Mouse (Mus musculus) E14TG2a.4 (cell line): Measurements from ENCODE around the gene Nbeal1.
A peak's percentile ranks its signal among the peaks of the same experiment; 100 is the strongest.

Experiments used
- CTCF ChIP-seq: conservative IDR thresholded peaks from 2 replicates; pipeline ENCODE4 v1.5.1; 2014; ENCODE audit warnings: low read length
- NANOG ChIP-seq: IDR thresholded peaks from 2 replicates; pipeline ENCODE4 v1.6.1; 2014; ENCODE audit warnings: borderline replicate concordance, low read length, mixed read lengths

DNA sequence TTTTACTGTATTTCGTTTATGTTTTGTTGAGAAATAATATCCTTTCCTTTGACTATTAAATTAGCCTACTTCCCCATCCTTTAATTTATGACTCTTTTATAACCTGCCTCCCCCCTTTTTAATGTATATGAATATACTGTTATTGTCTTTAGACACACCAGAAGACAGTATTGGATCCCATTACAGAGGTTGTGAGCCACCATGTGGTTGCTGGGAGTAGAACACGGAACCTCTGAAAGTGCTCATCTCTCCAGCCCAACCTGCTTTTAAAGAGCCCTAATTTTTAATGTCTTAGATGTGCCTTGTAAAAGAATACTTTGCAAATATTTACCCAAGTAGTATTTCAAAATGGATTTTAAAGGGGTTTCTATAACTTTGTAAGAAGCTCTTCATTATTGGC is 92.1 kb downstream of the Nbeal1 start:
- TF ChIP-seq CTCF = peak; percentile 9; the same call in 1 of the 2 replicates
- no peak for TF ChIP-seq NANOG
